Mouse (Mus musculus) intestine, embryonic 15.5 days (tissue): ENCODE measurements at regions not wholly inside any gene's neighbourhood (a gene's known extent, or its start where the extent isn't known, plus 50 kb on each side); places are given as distances from the start of the nearest gene placed in this dataset.

Experiments
- ATAC-seq: fragments of 200-750 bp; cut with Nextera tagmentation; 2 replicates; pipeline ENCODE4 v1.8.0; 2017; ENCODE audit warnings: moderate TSS enrichment, moderate library complexity
- H3K27ac ChIP-seq: fragments of 300-500 bp; sonication (generic); 2 replicates; pipeline ENCODE4 v1.5.1; 2015; ENCODE audit warnings: mild to moderate bottlenecking, inconsistent platforms
- H3K27me3 ChIP-seq: fragments of 300-500 bp; sonication (generic); replicated peaks from 2 replicates; pipeline ENCODE4 v1.6.1; 2015; ENCODE audit warnings: inconsistent platforms
- H3K36me3 ChIP-seq: fragments of 300-500 bp; sonication (generic); 2 replicates; pipeline ENCODE4 v1.6.1; 2015; ENCODE audit warnings: inconsistent platforms
- H3K4me1 ChIP-seq: fragments of 300-500 bp; sonication (generic); replicated peaks from 2 replicates; pipeline ENCODE4 v1.6.1; 2015; ENCODE audit warnings: inconsistent platforms
- H3K4me2 ChIP-seq: fragments of 300-500 bp; sonication (generic); replicated peaks from 2 replicates; pipeline ENCODE4 v1.6.1; 2015; ENCODE audit warnings: mild to moderate bottlenecking, inconsistent platforms
- H3K4me3 ChIP-seq: fragments of 300-500 bp; sonication (generic); replicated peaks from 2 replicates; pipeline ENCODE4 v1.5.1; 2015; ENCODE audit warnings: inconsistent platforms
- H3K9ac ChIP-seq: fragments of 300-500 bp; sonication (generic); 2 replicates; pipeline ENCODE4 v1.6.1; 2015; ENCODE audit warnings: inconsistent platforms
- H3K9me3 ChIP-seq: fragments of 300-500 bp; sonication (generic); 2 replicates; pipeline ENCODE4 v1.6.1; 2016; ENCODE audit warnings: inconsistent platforms
- WGBS: fragments of 180-500 bp; shearing (Covaris S2); methylation state at CpG from one replicate; pipeline ENCODE4 v1.1.7; 2015; 5-methylcytosine and 5-hydroxymethylcytosine counted together

GRCm38 (mm10) chr16:49335916-49336315 is 278.6 kb downstream of the Myh15 start:
- 36% methylated on average over 2 of the region's 2 CpGs for WGBS
- ATAC-seq: no peak
- H3K4me2 ChIP-seq: no peak overlapping the region
- H3K9me3 ChIP-seq: no peaks in the 10 kb centered on the region
- no peaks in the 10 kb centered on the region for H3K27me3 ChIP-seq
- no peak overlapping the region for H3K27ac ChIP-seq
- no peaks in the 10 kb centered on the region for H3K36me3 ChIP-seq
- H3K4me3 ChIP-seq: no peak overlapping the region
- H3K4me1 ChIP-seq: no peaks in the 10 kb centered on the region
- no peak overlapping the region for H3K9ac ChIP-seq

- H3K9ac ChIP-seq: no peak overlapping the region
Measured at GRCm38 (mm10) chr16:49337948-49338347, 280.7 kb downstream of the Myh15 start.

GRCm38 (mm10) chr16:49358404-49358803 is 301.1 kb downstream of the Myh15 start:
- Histone ChIP-seq H3K9me3 (no peaks in the 10 kb centered on the region), H3K4me1 (no peaks in the 10 kb centered on the region), H3K4me3 (no peak overlapping the region), H3K27ac (no peak overlapping the region), H3K9ac (no peak overlapping the region), H3K4me2 (no peak overlapping the region), H3K27me3 (no peaks in the 10 kb centered on the region), H3K36me3 (no peaks in the 10 kb centered on the region)
- no peak for ATAC-seq
- 85% methylated on average over 3 of the region's 3 CpGs for WGBS

More at GRCm38 (mm10) chr16:49337948-49338347, 280.7 kb downstream of the Myh15 start:
- Histone ChIP-seq H3K4me3 (no peak overlapping the region), H3K4me1 (no peaks in the 10 kb centered on the region), H3K27ac (no peak overlapping the region), H3K9me3 (no peaks in the 10 kb centered on the region), H3K27me3 (no peaks in the 10 kb centered on the region), H3K36me3 (no peaks in the 10 kb centered on the region), H3K4me2 (no peak overlapping the region)
- 92% methylated on average over 1 of the region's 1 CpGs for WGBS
- no peak for ATAC-seq

- Histone ChIP-seq H3K9ac (no peak overlapping the region), H3K4me3 (no peak overlapping the region), H3K4me1 (no peaks in the 10 kb centered on the region), H3K36me3 (no peaks in the 10 kb centered on the region), H3K27ac (no peak overlapping the region), H3K9me3 (no peaks in the 10 kb centered on the region), H3K4me2 (no peak overlapping the region), H3K27me3 (no peaks in the 10 kb centered on the region)
- WGBS: 86% methylated on average over 1 of the region's 1 CpGs
- ATAC-seq: no peak
Measured at GRCm38 (mm10) chr16:49361731-49362130, 304.4 kb downstream of the Myh15 start.

- 80% methylated on average over 9 of the region's 9 CpGs for WGBS
- Histone ChIP-seq H3K9me3 (no peaks in the 10 kb centered on the region), H3K36me3 (no peaks in the 10 kb centered on the region), H3K27me3 (no peaks in the 10 kb centered on the region), H3K4me2 (no peak overlapping the region), H3K4me3 (no peak overlapping the region), H3K27ac (no peak overlapping the region), H3K9ac (no peak overlapping the region), H3K4me1 (no peaks in the 10 kb centered on the region)
- no peak for ATAC-seq
Measured at GRCm38 (mm10) chr16:49369450-49369849, 312.2 kb downstream of the Myh15 start.

GRCm38 (mm10) chr16:49375108-49375507 is 317.8 kb downstream of the Myh15 start:
- no peak overlapping the region for H3K9ac ChIP-seq
- WGBS: 78% methylated on average over 4 of the region's 4 CpGs
- H3K9me3 ChIP-seq: no peaks in the 10 kb centered on the region
- H3K4me3 ChIP-seq: no peak overlapping the region
- H3K4me1 ChIP-seq: no peaks in the 10 kb centered on the region
- H3K36me3 ChIP-seq: no peaks in the 10 kb centered on the region
- no peak overlapping the region for H3K27ac ChIP-seq
- no peak overlapping the region for H3K4me2 ChIP-seq
- H3K27me3 ChIP-seq: no peaks in the 10 kb centered on the region
- no peak for ATAC-seq

GRCm38 (mm10) chr16:49378917-49379473 is 320.0 kb upstream of the Ift57 start:
- Histone ChIP-seq H3K27me3 (no peaks in the 10 kb centered on the region), H3K9ac (no peak overlapping the region)
- ATAC-seq: no peak

GRCm38 (mm10) chr16:49388135-49388534 is 310.9 kb upstream of the Ift57 start:
- H3K4me3 ChIP-seq: no peak overlapping the region
- no peak overlapping the region for H3K4me2 ChIP-seq
- no peak overlapping the region for H3K9ac ChIP-seq
- WGBS: 29% methylated on average over 4 of the region's 4 CpGs
- H3K27me3 ChIP-seq: no peaks in the 10 kb centered on the region
- no peaks in the 10 kb centered on the region for H3K36me3 ChIP-seq
- ATAC-seq: no peak
- H3K27ac ChIP-seq: no peak overlapping the region
- H3K4me1 ChIP-seq: no peaks in the 10 kb centered on the region
- H3K9me3 ChIP-seq: no peaks in the 10 kb centered on the region

More at GRCm38 (mm10) chr16:49378917-49379473, 320.0 kb upstream of the Ift57 start:
- no peaks in the 10 kb centered on the region for H3K9me3 ChIP-seq
- H3K4me2 ChIP-seq: no peak overlapping the region
- no peaks in the 10 kb centered on the region for H3K36me3 ChIP-seq
- H3K4me3 ChIP-seq: no peak overlapping the region
- H3K4me1 ChIP-seq: no peaks in the 10 kb centered on the region
- H3K27ac ChIP-seq: no peak overlapping the region

GRCm38 (mm10) chr16:49407956-49408795 is 290.9 kb upstream of the Ift57 start:
- H3K4me3 ChIP-seq: no peak overlapping the region
- 43% methylated on average over 16 of the region's 16 CpGs for WGBS
- no peaks in the 10 kb centered on the region for H3K27me3 ChIP-seq
- H3K9me3 ChIP-seq: no peaks in the 10 kb centered on the region
- H3K36me3 ChIP-seq: no peaks in the 10 kb centered on the region
- H3K9ac ChIP-seq: no peak overlapping the region
- H3K27ac ChIP-seq: no peak overlapping the region
- no peak overlapping the region for H3K4me2 ChIP-seq
- no peak for ATAC-seq
- no peaks in the 10 kb centered on the region for H3K4me1 ChIP-seq

GRCm38 (mm10) chr16:49409235-49409634 is 289.8 kb upstream of the Ift57 start:
- H3K4me1 ChIP-seq: no peaks in the 10 kb centered on the region
- H3K4me3 ChIP-seq: no peak overlapping the region
- H3K9me3 ChIP-seq: no peaks in the 10 kb centered on the region
- H3K36me3 ChIP-seq: no peaks in the 10 kb centered on the region
- H3K4me2 ChIP-seq: no peak overlapping the region
- no peak for ATAC-seq
- 89% methylated on average over 4 of the region's 4 CpGs for WGBS
- no peaks in the 10 kb centered on the region for H3K27me3 ChIP-seq
- H3K27ac ChIP-seq: no peak overlapping the region
- H3K9ac ChIP-seq: no peak overlapping the region

GRCm38 (mm10) chr16:49430296-49430695 is 268.7 kb upstream of the Ift57 start:
- Histone ChIP-seq H3K4me1 (no peaks in the 10 kb centered on the region), H3K27me3 (no peaks in the 10 kb centered on the region), H3K4me2 (no peak overlapping the region), H3K27ac (no peak overlapping the region), H3K9ac (no peak overlapping the region), H3K36me3 (no peaks in the 10 kb centered on the region), H3K9me3 (no peaks in the 10 kb centered on the region), H3K4me3 (no peak overlapping the region)
- WGBS: 91% methylated on average over 1 of the region's 1 CpGs
- ATAC-seq: no peak

- no peak for ATAC-seq
- H3K36me3 ChIP-seq: no peaks in the 10 kb centered on the region
- H3K4me1 ChIP-seq: no peaks in the 10 kb centered on the region
- no peaks in the 10 kb centered on the region for H3K27me3 ChIP-seq
- H3K4me2 ChIP-seq: no peak overlapping the region
- H3K27ac ChIP-seq: no peak overlapping the region
- no peak overlapping the region for H3K9ac ChIP-seq
- H3K9me3 ChIP-seq: no peaks in the 10 kb centered on the region
- WGBS: 44% methylated on average over 2 of the region's 2 CpGs
- no peak overlapping the region for H3K4me3 ChIP-seq
Measured at GRCm38 (mm10) chr16:49431902-49432301, 267.1 kb upstream of the Ift57 start.

- no peak overlapping the region for H3K4me3 ChIP-seq
- no peaks in the 10 kb centered on the region for H3K4me1 ChIP-seq
- H3K36me3 ChIP-seq: no peaks in the 10 kb centered on the region
- ATAC-seq: no peak
- no peaks in the 10 kb centered on the region for H3K27me3 ChIP-seq
- no peaks in the 10 kb centered on the region for H3K9me3 ChIP-seq
- no peak overlapping the region for H3K27ac ChIP-seq
- H3K9ac ChIP-seq: no peak overlapping the region
- 77% methylated on average over 1 of the region's 1 CpGs for WGBS
- no peak overlapping the region for H3K4me2 ChIP-seq
Measured at GRCm38 (mm10) chr16:49441225-49441624, 257.8 kb upstream of the Ift57 start.
